Mouse (Mus musculus) MEL (cell line): Measurements from ENCODE around the gene Eif3a. TPM values are rescaled to one million over a fixed set of nuclear protein-coding genes. Genes with fewer than 3 reads are reported as not detected.

ENCODE experiments used
- DNase-seq: peaks from one replicate; pipeline ENCODE4 v3.0.0; 2011; ENCODE audit warnings: low read depth, low spot score
- H3K27ac ChIP-seq: 2 replicates; pipeline ENCODE4 v1.5.1; 2012; ENCODE audit warnings: low read depth, mild to moderate bottlenecking, control low read depth, low read length, moderate library complexity; ENCODE audit not compliant: control insufficient read depth
- H3K27me3 ChIP-seq, 2 experiments: fragments of 150-350 bp in 1 of 2; sonication (generic) in 1 of 2; 2 replicates each; pipeline ENCODE4 v1.6.1; 2012; ENCODE audit warnings: low read length in 2 of 2, mild to moderate bottlenecking in 2 of 2, improper control_type of control experiment in 1 of 2, moderate library complexity in 1 of 2; ENCODE audit not compliant: insufficient read depth in 2 of 2, control insufficient read depth in 1 of 2
- H3K36me3 ChIP-seq, 2 experiments: 2 replicates each; pipeline ENCODE4 v1.6.1; 2012 to 2014; ENCODE audit warnings: low read length in 2 of 2, improper control_type of control experiment in 1 of 2, inconsistent platforms in 1 of 2, mild to moderate bottlenecking in 1 of 2; ENCODE audit not compliant: insufficient read depth in 2 of 2, control insufficient read depth in 1 of 2
- H3K4me1 ChIP-seq, 2 experiments: fragments of 150-350 bp in 1 of 2; sonication (generic) in 1 of 2; 2 replicates each; pipeline ENCODE4 v1.6.1; 2012; ENCODE audit warnings: low read length in 2 of 2, improper control_type of control experiment in 1 of 2, mild to moderate bottlenecking in 1 of 2; ENCODE audit not compliant: insufficient read depth in 2 of 2, control insufficient read depth in 1 of 2
- H3K4me3 ChIP-seq, 2 experiments: fragments of 150-350 bp in 1 of 2; sonication (generic) in 1 of 2; 2 replicates each; pipeline ENCODE4 v1.5.1; 2012; ENCODE audit warnings: low read depth in 2 of 2, low read length in 2 of 2, mild to moderate bottlenecking in 2 of 2, moderate library complexity in 2 of 2, control low read depth in 1 of 2, improper control_type of control experiment in 1 of 2; ENCODE audit not compliant: control insufficient read depth in 1 of 2, insufficient read depth in 1 of 2
- H3K79me2 ChIP-seq: 2 replicates; pipeline ENCODE4 v1.6.1; 2012; ENCODE audit warnings: mild to moderate bottlenecking, low read length, moderate library complexity; ENCODE audit not compliant: control insufficient read depth, poor library complexity, insufficient read depth
- H3K9ac ChIP-seq: 2 replicates; pipeline ENCODE4 v1.6.1; 2012; ENCODE audit warnings: low read depth, mild to moderate bottlenecking, control low read depth, low read length, moderate library complexity; ENCODE audit not compliant: control insufficient read depth, poor library complexity, severe bottlenecking
- H3K9me3 ChIP-seq: fragments of 150-350 bp; sonication (generic); replicated peaks from 2 replicates; pipeline ENCODE4 v1.6.1; 2012; ENCODE audit warnings: mild to moderate bottlenecking, low read length, improper control_type of control experiment, moderate library complexity; ENCODE audit not compliant: insufficient read depth
- EP300 ChIP-seq, 2 experiments: IDR thresholded peaks; 2 replicates each; pipeline ENCODE4 v1.6.1; 2011; ENCODE audit warnings: improper control_type of control experiment in 2 of 2, low read length in 2 of 2, low read depth in 1 of 2, mild to moderate bottlenecking in 1 of 2
- ETS1 ChIP-seq: IDR thresholded peaks from 2 replicates; pipeline ENCODE4 v1.6.1; 2012; ENCODE audit warnings: low read depth, mild to moderate bottlenecking, inconsistent platforms, low read length, improper control_type of control experiment, moderate library complexity
- GABPA ChIP-seq: IDR thresholded peaks from 2 replicates; pipeline ENCODE4 v1.6.1; 2012; ENCODE audit warnings: low read depth, mild to moderate bottlenecking, inconsistent platforms, low read length, improper control_type of control experiment, moderate library complexity
- GATA1 ChIP-seq: IDR thresholded peaks from 2 replicates; pipeline ENCODE4 v1.6.1; 2011; ENCODE audit warnings: low read depth, low read length, improper control_type of control experiment
- HCFC1 ChIP-seq: IDR thresholded peaks from 2 replicates; pipeline ENCODE4 v1.6.1; 2012; ENCODE audit warnings: low read depth, mild to moderate bottlenecking, inconsistent platforms, low read length, improper control_type of control experiment, moderate library complexity
- MXI1 ChIP-seq: IDR thresholded peaks from 2 replicates; pipeline ENCODE4 v1.6.1; 2011; ENCODE audit warnings: mild to moderate bottlenecking, low read depth, low read length, improper control_type of control experiment
- MYC ChIP-seq: IDR thresholded peaks from 2 replicates; pipeline ENCODE4 v1.6.1; 2011; ENCODE audit warnings: low read depth, mild to moderate bottlenecking, low read length, improper control_type of control experiment, moderate library complexity
- POLR2AphosphoS2 ChIP-seq: IDR thresholded peaks from 2 replicates; pipeline ENCODE4 v1.6.1; 2011; ENCODE audit warnings: low read length, improper control_type of control experiment
- RCOR1 ChIP-seq: IDR thresholded peaks from 2 replicates; pipeline ENCODE4 v1.6.1; 2012; ENCODE audit warnings: low read depth, mild to moderate bottlenecking, inconsistent platforms, low read length, improper control_type of control experiment
- SIN3A ChIP-seq: IDR thresholded peaks from 2 replicates; pipeline ENCODE4 v1.6.1; 2012; ENCODE audit warnings: low read length, improper control_type of control experiment, inconsistent platforms
- SMC3 ChIP-seq: IDR thresholded peaks from 2 replicates; pipeline ENCODE4 v1.6.1; 2011; ENCODE audit warnings: low read depth, low read length, improper control_type of control experiment
- TBP ChIP-seq: IDR thresholded peaks from 2 replicates; pipeline ENCODE4 v1.8.0; 2011; ENCODE audit warnings: low read depth, low read length, improper control_type of control experiment
- TCF12 ChIP-seq: IDR thresholded peaks from 2 replicates; pipeline ENCODE4 v1.6.1; 2014; ENCODE audit warnings: low read depth, mild to moderate bottlenecking, inconsistent platforms, low read length, improper control_type of control experiment, moderate library complexity
- ZMIZ1 ChIP-seq: IDR thresholded peaks from 2 replicates; pipeline ENCODE4 v1.6.1; 2012; ENCODE audit warnings: low read depth, mild to moderate bottlenecking, inconsistent platforms, low read length, improper control_type of control experiment, moderate library complexity
- ZNF384 ChIP-seq: IDR thresholded peaks from 2 replicates; pipeline ENCODE4 v1.6.1; 2012; ENCODE audit warnings: low read depth, mild to moderate bottlenecking, inconsistent platforms, low read length, improper control_type of control experiment
- polyA plus RNA-seq, 2 experiments: library from polyadenylated mRNA; stranded (reverse) in 1 of 2; unstranded in 1 of 2; fragments of >175 nt in 1 of 2; fragments of >200 nt in 1 of 2; gene quantifications; 2 replicates each; pipeline versions ENCODE4 v1.2.1 to v1.2.4; 2012; ENCODE audit warnings: low replicate concordance in 2 of 2, low read depth in 1 of 2; ENCODE audit not compliant: insufficient read length in 2 of 2, insufficient read depth in 1 of 2, missing spikeins in 1 of 2
- total RNA-seq: library from RNA; depleted of rRNA; stranded (reverse); fragments of 300-350 nt; gene quantifications from 2 replicates; pipeline ENCODE4 v1.2.3, GENCODE M21; 2012

Eif3a gene
- total and polyA plus RNA-seq, 3 experiments: 331 to 914 (median 424) TPM

- peak overlapping the region; percentile 63 to 85 for H3K4me3 ChIP-seq
- no peak overlapping the region for H3K27ac ChIP-seq
- DNase-seq: no peak
- H3K9ac ChIP-seq: peak overlapping the region; percentile 99
- no peaks in the 10 kb centered on the region for H3K27me3 ChIP-seq
- H3K79me2 ChIP-seq: peaks cover 70% of the 10 kb centered on the region
- peaks cover 40 to 63% of the 10 kb centered on the region in 2 experiments for H3K36me3 ChIP-seq
- TF ChIP-seq MXI1 (peak; percentile 63; the same call in 1 of the 2 replicates), HCFC1 (no peak), ZNF384 (peak; percentile 62), MYC (peak; percentile 25; the same call in 1 of the 2 replicates), TBP (0 out of 2 replicates have a peak, but pooled peaks have one; percentile 20), POLR2AphosphoS2 (no peak)
- peaks cover 21 to 37% of the 10 kb centered on the region in 2 experiments for H3K4me1 ChIP-seq
- no peaks in the 10 kb centered on the region for H3K9me3 ChIP-seq
These were observed 2.9 kb downstream of the Eif3a start for GRCm38 (mm10) chr19:60787465-60788150.

- H3K4me1 ChIP-seq: peaks cover 19 to 34% of the 10 kb centered on the region in 2 experiments
These were observed 5.7 kb downstream of the Eif3a start for GRCm38 (mm10) chr19:60784712-60785111.

GRCm38 (mm10) chr19:60782034-60782433 lies 8.4 kb downstream of the Eif3a start:
- TF ChIP-seq SMC3 (no peak), ZMIZ1 (0 out of 2 replicates have a peak, but pooled peaks have one; percentile 22)
- Histone ChIP-seq H3K9me3 (no peaks in the 10 kb centered on the region), H3K4me3 (no peak overlapping the region), H3K79me2 (peaks cover 58% of the 10 kb centered on the region), H3K27me3 (no peaks in the 10 kb centered on the region), H3K9ac (no peak overlapping the region), H3K27ac (no peak overlapping the region), H3K4me1 (peaks cover 16 to 25% of the 10 kb centered on the region in 2 experiments), H3K36me3 (peaks cover 74 to 81% of the 10 kb centered on the region in 2 experiments)
- no peak for DNase-seq

More at GRCm38 (mm10) chr19:60784712-60785111, 5.7 kb downstream of the Eif3a start:
- Histone ChIP-seq H3K27ac (no peak overlapping the region), H3K36me3 (peaks cover 68 to 70% of the 10 kb centered on the region in 2 experiments), H3K27me3 (no peaks in the 10 kb centered on the region), H3K9ac (0 out of 2 replicates have a peak overlapping the region, but pooled peaks have one; percentile 16), H3K9me3 (no peaks in the 10 kb centered on the region), H3K79me2 (peaks cover 70% of the 10 kb centered on the region), H3K4me3 (no peak overlapping the region)
- no peak for DNase-seq
- TF ChIP-seq TCF12: no peak
- no peak for TF ChIP-seq RCOR1
- TF ChIP-seq ZNF384: peak; percentile 83
- peak; percentile 80; the same call in 1 of the 2 replicates for TF ChIP-seq GATA1
- TF ChIP-seq SIN3A: peak; percentile 65
- TF ChIP-seq EP300 (IDR thresholded peaks at IDR 0.05; ENCODE audit: low read depth in 1 of 2, low read length in 2 of 2): peak; percentile 50 to 59; a peak in 3 of 4 replicates
- no peak for TF ChIP-seq HCFC1
- TF ChIP-seq ETS1: peak; percentile 33; the same call in 1 of the 2 replicates
- TF ChIP-seq GABPA: no peak
